Mouse (Mus musculus): ENCODE results near the gene Gan.

DNA sequence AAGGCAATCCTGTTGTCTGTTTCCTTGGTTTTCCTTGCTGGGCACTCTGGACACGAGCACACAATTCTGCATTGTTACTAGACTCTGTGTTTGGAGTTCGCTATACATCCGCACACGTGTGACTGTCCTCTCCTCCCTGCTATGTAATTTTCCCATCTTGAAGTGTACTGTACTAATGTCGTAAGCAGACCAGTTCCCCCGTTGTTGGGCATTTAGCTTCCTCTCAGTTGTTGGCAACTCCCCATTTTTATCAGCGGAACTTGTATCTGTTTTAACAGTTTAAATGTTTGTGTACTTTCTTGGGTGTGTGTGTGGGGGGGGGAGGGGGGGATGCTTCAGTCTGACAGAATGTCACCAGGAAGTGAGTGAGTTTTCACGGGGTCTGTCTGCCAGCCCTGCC lies 104.8 kb downstream of the Gan start:
- TF ChIP-seq CTCF (IDR thresholded peaks at IDR 0.05; ENCODE audit: control insufficient read depth, insufficient read depth, insufficient replicate concordance, low read depth, low read length) (no peak), POLR2A (IDR thresholded peaks at IDR 0.05; ENCODE audit: control insufficient read depth, low read depth, low read length) (no peak)
